Mouse (Mus musculus) thymus, postnatal 36 days (tissue): ENCODE results near the gene Gm20708.
A peak's percentile ranks its signal among the peaks of the same experiment; 100 is the strongest.

Experiments
- DNase-seq, 2 experiments: peaks; one replicate each; pipeline ENCODE4 v3.0.0; 2022; ENCODE audit warnings: mixed read lengths in 2 of 2

Gene Gm20708

DNA sequence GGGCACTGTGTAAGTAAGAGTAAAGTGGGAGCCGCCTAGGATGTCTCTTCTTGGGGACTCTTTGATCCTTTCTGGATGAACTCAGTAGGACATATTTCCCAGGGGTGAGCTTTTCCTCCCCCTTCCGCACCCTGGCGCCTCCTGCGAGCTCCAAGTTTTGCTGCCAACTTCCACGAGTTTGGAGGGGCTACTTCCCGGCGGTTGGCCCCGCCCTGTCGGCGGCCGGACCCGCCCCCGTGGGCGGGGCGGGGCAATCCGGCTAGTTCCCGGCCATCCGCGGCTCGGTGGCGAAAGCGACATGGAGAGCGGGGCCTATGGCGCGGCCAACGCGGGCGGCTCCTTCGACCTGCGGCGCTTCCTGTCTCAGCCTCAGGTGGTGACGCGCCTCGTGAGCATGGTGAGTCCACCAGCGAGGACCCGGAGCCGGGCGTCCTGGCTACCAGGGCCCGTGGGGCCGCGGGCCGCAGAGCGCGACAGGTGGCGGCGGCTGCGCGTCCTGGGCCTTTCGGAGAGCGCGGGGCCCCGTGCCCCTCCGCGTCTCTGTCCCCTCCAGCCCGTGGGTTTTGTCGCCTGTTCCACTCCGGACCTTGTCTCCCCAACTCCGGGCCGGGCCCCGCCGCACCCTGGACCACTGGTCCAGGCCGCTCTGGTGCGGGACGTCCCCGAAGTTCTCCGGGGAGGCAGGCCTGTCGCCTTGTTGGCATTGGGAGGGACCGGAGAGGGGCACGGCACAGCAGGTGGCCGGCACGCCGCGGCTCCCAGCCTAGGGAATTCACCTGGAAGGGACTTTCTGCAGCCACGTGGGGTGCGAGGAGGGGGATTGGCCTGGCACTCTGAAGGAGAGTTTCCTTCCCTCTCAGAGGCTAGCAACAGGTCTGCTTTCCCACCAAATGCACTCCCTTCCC, at the start of gene Gm20708, which contains the start of gene Syngr2:
TSS of gene Gm20708 (plus strand) at position 262 of the 905 bp plus-strand sequence.
TSS of gene Syngr2 (plus strand) at position 262 of the 905 bp plus-strand sequence.
- DNase-seq: peak; percentile 75 to 76

GRCm38 (mm10) chr11:117760374-117761119, 48.9 kb upstream of the Gm20708 start:
- DNase-seq: no peak

DNA sequence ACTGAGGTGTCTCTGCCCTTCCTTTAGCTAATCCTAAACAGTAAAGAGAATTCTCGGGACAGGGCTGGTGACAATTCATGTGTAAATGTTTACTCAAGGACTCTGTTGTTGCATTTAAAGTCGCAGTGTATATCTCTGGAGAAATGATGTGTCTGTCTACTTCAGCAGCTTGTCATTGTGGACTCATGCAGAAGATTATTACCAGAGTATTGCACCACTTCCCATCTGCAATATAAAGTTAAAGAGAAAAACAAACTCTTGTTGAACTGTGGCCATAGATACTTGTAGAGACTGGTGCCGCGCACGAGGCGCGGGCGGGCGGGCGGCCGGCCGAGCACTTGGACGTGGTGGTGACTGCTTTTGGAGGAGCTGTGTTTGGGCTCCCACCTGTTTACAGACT, 47.7 kb upstream of the Gm20708 start:
- DNase-seq: no peak

- peak in 1 of 2 experiments; percentile 26 for DNase-seq
Observed at GRCm38 (mm10) chr11:117762246-117762645, 47.2 kb upstream of the Gm20708 start.

- DNase-seq: no peak
Observed at GRCm38 (mm10) chr11:117764319-117764718, 45.1 kb upstream of the Gm20708 start.

DNA sequence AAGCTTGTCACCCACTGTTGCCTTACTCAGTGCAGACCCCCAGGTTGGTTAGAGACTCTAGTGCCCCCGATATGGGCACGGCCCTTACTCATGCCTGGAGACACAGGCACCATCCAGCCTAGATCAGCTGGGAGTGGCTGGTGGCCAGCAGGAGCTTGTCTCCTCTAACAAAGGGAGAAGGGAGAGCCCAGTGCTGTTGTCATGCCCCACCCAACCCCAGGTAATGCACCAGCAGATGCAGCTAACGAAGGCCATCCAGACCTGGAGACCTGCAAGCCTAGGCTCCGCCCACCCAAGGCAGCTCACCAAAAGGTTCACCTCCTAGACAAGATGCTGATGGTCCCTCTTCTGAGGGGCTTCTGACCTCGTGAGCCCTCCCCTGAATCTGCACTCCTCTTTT, 44.1 kb upstream of the Gm20708 start:
- no peak for DNase-seq

DNA sequence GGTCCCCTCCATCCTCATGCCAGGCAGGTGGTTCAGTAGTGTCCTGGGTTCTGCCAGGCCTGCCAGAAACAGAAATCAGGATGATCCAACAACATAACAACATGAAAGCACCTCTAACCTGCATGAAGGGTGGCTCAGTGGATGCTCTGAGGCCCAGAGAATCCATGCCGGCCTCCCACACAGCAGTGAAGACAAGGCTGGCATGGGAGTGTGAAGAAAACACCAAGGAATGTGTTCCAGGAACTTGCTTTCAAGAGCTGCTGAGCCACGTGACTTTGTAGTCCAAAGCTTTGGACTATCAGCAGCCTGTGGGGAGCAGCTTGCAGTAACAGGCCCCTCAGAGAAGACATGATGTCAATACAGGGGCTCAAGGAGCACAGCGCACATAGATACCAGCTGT, 43.2 kb upstream of the Gm20708 start:
- DNase-seq: no peak

- no peak for DNase-seq
Observed at GRCm38 (mm10) chr11:117768725-117769682, 40.5 kb upstream of the Gm20708 start.

- no peak for DNase-seq
Observed at GRCm38 (mm10) chr11:117769683-117770047, 39.8 kb upstream of the Gm20708 start.

DNA sequence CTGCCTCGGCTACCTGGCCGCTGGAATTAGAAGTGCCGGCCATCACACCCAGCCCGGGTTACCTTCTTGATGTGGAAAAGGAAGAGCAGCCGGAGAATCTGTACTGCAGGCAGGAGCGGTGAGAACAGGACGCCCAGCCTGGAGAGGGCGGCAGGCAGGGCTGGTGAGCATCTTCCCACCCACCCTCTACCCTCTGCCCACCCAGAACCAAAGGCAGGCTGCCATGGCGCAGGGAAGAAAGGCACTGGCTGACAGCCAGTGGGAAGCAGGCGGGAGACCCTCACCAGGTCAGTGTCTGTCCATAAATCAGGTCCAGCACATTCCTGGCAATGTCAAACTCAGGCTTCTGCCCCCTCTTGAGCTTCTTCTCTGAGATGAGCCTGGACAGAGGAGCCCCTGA, 39.1 kb upstream of the Gm20708 start:
- DNase-seq: no peak

DNA sequence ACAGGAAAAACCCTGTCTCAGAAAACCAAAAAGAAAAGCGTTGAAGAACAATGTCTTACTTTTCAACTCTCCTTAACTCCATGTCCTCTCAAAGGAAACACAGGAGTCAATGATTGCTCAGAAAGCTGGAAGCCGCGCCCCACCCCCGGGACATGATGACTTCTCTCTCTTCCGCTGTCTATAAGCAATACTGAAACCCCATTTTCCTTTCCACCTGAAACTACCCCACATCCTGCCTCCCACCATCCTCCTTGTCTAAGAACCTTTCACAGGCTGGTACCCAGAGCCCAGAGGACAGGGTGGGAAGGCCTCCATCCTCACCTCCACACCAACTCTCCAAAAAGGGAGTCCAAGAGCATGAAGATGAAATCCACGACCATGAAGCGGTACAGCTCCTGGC, 37.1 kb upstream of the Gm20708 start:
- DNase-seq: no peak

DNA sequence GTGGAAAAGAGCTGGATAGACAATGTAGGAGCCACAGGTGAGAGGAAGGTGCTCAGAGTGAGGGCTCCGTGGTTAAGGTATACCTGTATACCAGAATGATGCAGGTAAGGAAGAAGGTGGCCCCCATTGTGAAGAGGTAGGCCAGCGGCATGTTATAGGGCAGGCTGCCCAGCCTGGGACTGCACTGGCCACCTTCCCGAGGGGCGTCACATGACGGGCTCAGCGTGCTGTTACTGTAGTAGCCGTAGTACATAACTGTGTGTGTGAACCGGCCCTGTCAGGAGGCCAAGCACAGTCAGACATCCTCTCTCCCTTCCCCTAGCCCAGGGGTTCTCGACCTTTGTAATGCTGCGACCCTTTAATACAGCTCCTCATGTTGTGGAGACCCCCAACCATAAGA, 34.5 kb upstream of the Gm20708 start:
- no peak for DNase-seq

- no peak for DNase-seq
Observed at GRCm38 (mm10) chr11:117775540-117775939, 33.9 kb upstream of the Gm20708 start.

- no peak for DNase-seq
Observed at GRCm38 (mm10) chr11:117776085-117776792, 33.2 kb upstream of the Gm20708 start.

- peak in 1 of 2 experiments; percentile 47 for DNase-seq
Observed at GRCm38 (mm10) chr11:117777111-117777510, 32.4 kb upstream of the Gm20708 start.

DNA sequence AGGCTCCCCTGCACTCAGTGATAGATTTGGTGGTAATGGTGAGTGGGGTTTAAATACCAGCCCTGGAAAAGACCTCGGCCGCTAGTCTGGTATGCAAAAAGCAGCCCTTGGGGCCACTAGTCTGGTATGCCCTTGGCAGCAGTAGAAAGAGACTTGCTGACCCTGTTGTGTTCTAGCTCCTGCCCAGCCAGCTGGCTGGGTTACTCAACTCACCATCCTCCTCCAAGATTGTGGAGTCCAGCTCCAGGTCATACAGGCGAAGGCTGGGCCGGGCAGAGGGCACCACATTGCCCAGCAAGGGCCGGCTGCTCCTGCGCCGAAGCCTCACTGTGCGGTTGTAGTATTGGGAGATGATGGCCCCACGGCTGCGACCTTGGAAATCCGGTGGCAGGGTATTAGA, 31.4 kb upstream of the Gm20708 start:
- no peak for DNase-seq

- DNase-seq: peak in 1 of 2 experiments; percentile 50
Observed at GRCm38 (mm10) chr11:117778851-117779433, 30.5 kb upstream of the Gm20708 start.

DNA sequence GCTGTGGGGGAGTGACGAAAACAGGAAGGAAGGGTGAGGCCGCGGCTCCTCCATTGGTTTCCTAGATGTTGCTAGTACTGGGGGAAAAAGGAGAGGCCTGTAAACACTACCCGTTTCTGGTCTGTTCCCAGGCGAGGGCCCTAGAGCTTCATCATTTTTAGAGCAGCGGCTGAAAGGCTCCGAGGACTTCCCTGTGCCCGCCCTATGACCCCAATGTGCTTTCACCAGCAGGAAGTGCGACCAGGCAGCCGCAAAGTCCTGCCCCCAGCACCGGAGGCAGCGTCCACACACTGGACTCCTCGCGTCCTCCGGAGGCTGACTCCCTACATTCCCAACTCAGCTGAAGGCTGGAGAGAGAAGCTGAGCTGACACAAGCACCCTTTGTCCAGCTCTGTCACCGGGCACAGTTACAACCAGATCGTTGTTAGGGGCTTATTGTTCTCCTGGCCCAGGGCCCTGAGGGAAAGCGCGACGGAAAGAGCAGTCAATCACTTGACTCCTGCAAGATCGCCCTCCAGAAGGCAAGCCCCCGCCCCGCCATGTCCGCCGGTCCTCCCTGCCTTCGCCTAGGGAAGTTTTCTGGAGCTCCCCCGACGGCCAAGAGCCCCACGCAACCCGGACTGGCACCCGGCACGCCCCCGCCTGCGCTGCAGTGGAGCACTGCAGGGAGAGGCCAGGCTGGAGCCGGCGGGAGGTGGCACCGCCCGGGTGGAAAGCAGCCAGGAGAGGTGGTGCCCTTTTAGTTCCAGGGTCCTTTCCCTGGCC, 29.9 kb upstream of the Gm20708 start:
- DNase-seq: peak; percentile 55 to 69

DNA sequence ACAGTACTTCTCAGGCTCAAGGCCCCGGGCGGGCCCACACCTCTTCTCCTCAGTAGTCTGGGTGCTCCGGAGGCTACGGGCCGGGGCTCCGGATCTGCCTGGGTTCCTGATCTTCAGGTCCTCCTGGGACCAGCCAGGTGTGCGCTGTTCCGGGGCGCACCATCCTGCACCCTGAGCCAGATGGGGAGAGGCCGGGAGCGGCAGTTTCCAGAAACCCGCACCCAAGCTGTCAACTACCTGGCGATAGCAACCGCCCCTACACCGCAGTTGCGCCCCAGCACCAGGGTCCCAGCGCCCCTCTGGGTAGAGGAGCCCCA, 29.3 kb upstream of the Gm20708 start:
- no peak for DNase-seq

DNA sequence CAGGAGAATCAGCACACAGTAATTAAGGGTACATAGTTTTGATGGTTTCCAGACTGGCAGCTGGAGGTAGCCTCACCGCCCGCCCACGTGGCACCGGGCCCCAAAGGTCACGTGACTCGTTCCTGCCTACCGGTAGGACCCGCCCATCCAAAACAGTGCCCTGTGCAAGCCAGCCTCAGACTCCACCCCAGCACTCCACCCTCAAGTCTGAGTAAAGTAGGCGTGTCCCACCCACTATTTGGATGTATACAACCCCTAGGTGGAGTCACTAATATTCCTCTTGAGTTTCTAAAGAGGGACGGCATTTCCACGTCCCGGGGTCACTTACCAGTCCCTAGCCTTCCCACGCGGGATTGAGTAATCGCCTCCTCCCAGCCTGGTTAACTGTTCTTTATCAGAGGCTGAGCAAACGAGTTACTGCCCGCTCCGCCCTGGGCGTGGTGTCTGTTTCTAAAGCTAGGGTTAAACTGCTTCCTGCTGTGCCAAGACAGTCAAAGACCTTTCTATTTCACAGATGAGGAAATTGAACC, 28.8 kb upstream of the Gm20708 start:
- peak; percentile 90 to 97 for DNase-seq
